Mouse (Mus musculus): ENCODE measurements around the gene C3.

Gene C3

DNA sequence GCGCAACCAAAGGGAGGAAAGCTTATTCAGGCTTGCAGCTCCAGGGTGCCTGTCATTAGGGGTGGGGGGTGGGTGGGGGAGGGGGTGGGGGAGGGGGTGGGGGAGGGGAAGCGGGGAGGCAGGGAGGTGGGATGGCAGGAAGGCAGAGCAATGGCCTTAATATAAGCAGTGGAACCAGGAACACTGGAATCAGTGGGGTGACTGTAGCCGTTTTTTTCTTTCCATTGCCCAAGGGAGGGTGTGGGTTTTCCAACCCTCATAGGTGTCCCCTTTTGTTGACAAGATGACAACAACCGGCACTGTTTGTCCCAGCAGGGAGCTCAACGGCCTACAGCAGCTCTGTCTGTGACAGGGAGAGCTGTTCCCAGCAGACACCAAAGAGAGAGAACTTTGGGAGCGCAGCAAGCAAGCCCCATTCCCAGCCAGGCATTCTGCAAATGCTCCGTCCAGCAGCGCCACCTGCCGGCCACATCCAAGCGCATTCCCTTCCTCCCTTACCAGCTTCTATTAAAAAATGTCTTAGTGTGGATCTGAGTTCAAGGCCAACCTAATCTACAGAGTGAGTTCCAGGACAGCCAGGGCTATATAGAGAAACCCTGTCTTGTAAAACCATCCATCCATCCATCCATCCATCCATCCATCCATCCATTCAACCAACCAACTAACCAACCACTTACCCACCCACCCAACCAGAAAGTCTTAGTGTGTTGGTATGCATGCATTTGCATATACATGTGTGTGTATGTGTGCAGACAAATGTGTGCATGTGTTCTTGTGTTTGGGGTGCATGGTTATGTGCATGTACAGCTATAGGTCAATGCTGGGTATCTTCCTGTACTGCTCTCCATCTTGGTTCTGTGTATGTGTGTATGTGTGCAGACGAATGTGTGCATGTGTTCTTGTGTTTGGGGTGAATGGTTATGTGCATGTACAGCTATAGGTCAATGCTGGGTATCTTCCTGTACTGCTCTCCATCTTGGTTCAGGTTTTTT is 60.8 kb downstream of the C3 start:
- peak; percentile 85 for DNase-seq (ENCODE audit: low read depth)

All from induced T-regulatory cell, adult 2 months (primary cell).